Mouse (Mus musculus): ENCODE data around the gene Scnn1a. TPM values are rescaled to one million over a fixed set of nuclear protein-coding genes. Genes with fewer than 3 reads are reported as not detected.
"Not testable (repeated sequence)": the region's sequence is repeated elsewhere in the genome, so short reads cannot be mapped to it uniquely, and the experiment has no call there.

Scnn1a gene
- polyA plus RNA-seq (2014; fragmentation: Nextera tagmentation; extraction: Ambion mirVana), result 1.8 and 2.2 TPM in 2 replicates

- Histone ChIP-seq H3K27ac (ENCODE audit: low read depth) (no peak within 1 kb of the TSS), H3K27me3 (ENCODE audit: insufficient read depth, low read length) (peaks cover 24% of the 10 kb centered on the region), H3K4me3 (ENCODE audit: low read depth, low read length) (no peak within 1 kb of the TSS), H3K36me3 (ENCODE audit: insufficient read depth) (no peaks in the 10 kb centered on the region), H3K4me2 (0 out of 2 replicates have a peak within 1 kb of the TSS, but pooled peaks have one; percentile 4), H3K4me1 (ENCODE audit: insufficient read depth) (peaks cover 8% of the 10 kb centered on the region; the same call in 1 of the 2 replicates), H3K9me3 (ENCODE audit: low read depth, low read length) (no peaks in the 10 kb centered on the region), H3K9ac (no peak within 1 kb of the TSS)
- DNase-seq (no peak), ATAC-seq (ENCODE audit: insufficient read depth) (no peak)
- no peak for TF ChIP-seq CTCF (IDR thresholded peaks at IDR 0.05; ENCODE audit: low read depth)
- 78% methylated on average over 1 of the region's 1 CpGs for WGBS
Observed at GRCm38 (mm10) chr6:125320323-125320722, at the start of gene Scnn1a. Gene Scnn1a, plus strand, starts transcription at chr6:125320659.

- DNase-seq (peak; percentile 97), ATAC-seq (ENCODE audit: insufficient read depth) (peak; percentile 92)
- peak; percentile 93 for TF ChIP-seq CTCF (IDR thresholded peaks at IDR 0.05; ENCODE audit: low read depth)
- WGBS, result 15% methylated on average over 17 of the region's 17 CpGs
- no peaks in the 10 kb centered on the region for H3K36me3 ChIP-seq (ENCODE audit: insufficient read depth)
- no peaks in the 10 kb centered on the region for H3K27me3 ChIP-seq (ENCODE audit: insufficient read depth, low read length)
- 0 out of 2 replicates have a peak, but pooled peaks cover 2% of the 10 kb centered on the region for H3K4me1 ChIP-seq (ENCODE audit: insufficient read depth)
- H3K27ac ChIP-seq (ENCODE audit: low read depth), result no peak overlapping the region
- no peak overlapping the region for H3K4me3 ChIP-seq (ENCODE audit: low read depth, low read length)
- H3K9me3 ChIP-seq (ENCODE audit: low read depth, low read length), result no peaks in the 10 kb centered on the region
- H3K9ac ChIP-seq, result no peak overlapping the region
- H3K4me2 ChIP-seq, result peak overlapping the region; percentile 51
Observed at GRCm38 (mm10) chr6:125271455-125272227, 48.8 kb upstream of the Scnn1a start.

DNA sequence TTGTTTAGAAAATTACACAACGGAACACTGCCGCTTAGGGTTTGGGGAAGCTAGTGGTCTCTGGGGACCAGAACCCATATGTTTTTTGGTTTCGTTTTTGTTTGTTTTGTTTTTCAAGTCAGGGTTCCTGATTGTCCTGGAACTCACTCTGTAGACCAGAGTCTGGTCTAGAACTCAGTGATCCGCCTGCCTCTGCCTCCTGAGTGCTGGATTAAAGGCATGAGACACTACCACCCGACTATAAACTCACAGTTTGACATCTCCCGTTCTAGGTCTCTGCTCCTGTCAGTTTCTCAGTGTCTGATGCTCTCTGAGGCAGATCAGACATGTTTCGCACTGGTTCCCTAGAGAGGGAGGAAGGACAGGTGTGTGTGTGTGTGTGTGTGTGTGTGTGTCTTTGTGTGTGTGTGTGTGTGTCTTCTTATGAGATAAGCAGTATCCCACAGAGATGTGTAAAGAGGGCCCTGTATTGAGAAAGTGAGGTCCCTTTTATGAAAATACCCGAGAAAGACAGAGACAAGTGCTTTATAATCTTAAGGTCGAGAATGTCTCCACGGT is 48.2 kb upstream of the Scnn1a start:
- Histone ChIP-seq H3K36me3 (ENCODE audit: insufficient read depth) (no peaks in the 10 kb centered on the region), H3K27ac (ENCODE audit: low read depth) (no peak overlapping the region), H3K9ac (no peak overlapping the region), H3K4me1 (ENCODE audit: insufficient read depth) (0 out of 2 replicates have a peak, but pooled peaks cover 2% of the 10 kb centered on the region), H3K9me3 (ENCODE audit: low read depth, low read length) (no peaks in the 10 kb centered on the region), H3K4me3 (ENCODE audit: low read depth, low read length) (no peak overlapping the region), H3K4me2 (no peak overlapping the region), H3K27me3 (ENCODE audit: insufficient read depth, low read length) (no peaks in the 10 kb centered on the region)
- ATAC-seq (ENCODE audit: insufficient read depth) (no peak), DNase-seq (no peak)
- TF ChIP-seq CTCF (IDR thresholded peaks at IDR 0.05; ENCODE audit: low read depth), result no peak
- 66% methylated on average over 10 of the region's 10 CpGs for WGBS

DNA sequence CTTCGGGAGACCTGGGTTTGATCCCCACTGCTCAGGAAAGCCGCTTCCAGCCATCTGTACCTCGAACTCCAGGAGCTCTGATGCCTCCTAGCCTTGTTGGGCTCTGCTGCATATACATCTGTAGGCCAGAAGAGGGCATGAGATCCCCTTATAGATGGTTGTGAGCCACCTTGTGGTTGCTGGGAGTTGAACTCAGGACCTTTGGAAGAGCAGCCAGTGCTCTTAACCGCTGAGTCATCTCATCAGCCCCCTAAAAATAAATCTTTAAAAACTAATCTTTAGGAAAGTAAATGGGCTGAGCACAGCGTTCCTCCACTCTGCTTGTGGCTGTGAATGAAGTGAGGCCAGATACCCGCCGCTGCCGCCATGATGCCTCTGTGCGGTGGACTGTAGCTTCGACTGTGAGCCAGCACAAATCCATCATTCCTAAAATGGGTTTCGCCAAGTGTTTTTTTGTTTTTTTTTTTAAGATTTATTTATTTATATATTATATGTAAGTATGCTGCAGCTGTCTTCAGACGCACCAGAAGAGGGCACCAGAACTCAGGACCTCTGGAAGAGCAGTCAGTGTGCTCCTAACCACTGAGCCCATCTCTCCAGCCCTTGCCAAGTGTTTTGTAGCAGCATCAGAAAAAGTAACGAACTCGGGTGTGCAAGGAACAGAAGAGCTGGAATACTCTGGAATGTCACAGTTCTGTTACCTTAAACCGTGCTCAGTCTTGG is 45.5 kb upstream of the Scnn1a start:
- Histone ChIP-seq H3K4me3 (ENCODE audit: low read depth, low read length) (no peak overlapping the region), H3K4me2 (no peak overlapping the region), H3K4me1 (ENCODE audit: insufficient read depth) (0 out of 2 replicates have a peak, but pooled peaks cover 2% of the 10 kb centered on the region), H3K9me3 (ENCODE audit: low read depth, low read length) (no peaks in the 10 kb centered on the region), H3K36me3 (ENCODE audit: insufficient read depth) (no peaks in the 10 kb centered on the region), H3K27ac (ENCODE audit: low read depth) (no peak overlapping the region), H3K27me3 (ENCODE audit: insufficient read depth, low read length) (no peaks in the 10 kb centered on the region), H3K9ac (no peak overlapping the region)
- 48% methylated on average over 15 of the region's 15 CpGs for WGBS
- ATAC-seq (ENCODE audit: insufficient read depth), result no peak
- peak; percentile 75 for TF ChIP-seq CTCF (IDR thresholded peaks at IDR 0.05; ENCODE audit: low read depth)
- peak; percentile 83 for DNase-seq

- H3K9me3 ChIP-seq (ENCODE audit: low read depth, low read length), result no peaks in the 10 kb centered on the region
- WGBS, result 57% methylated on average over 8 of the region's 8 CpGs
- H3K27me3 ChIP-seq (ENCODE audit: insufficient read depth, low read length), result no peaks in the 10 kb centered on the region
- H3K4me1 ChIP-seq (ENCODE audit: insufficient read depth), result no peaks in the 10 kb centered on the region
- TF ChIP-seq CTCF (IDR thresholded peaks at IDR 0.05; ENCODE audit: low read depth), result no peak
- DNase-seq (peak; percentile 5), ATAC-seq (ENCODE audit: insufficient read depth) (no peak)
- H3K4me2 ChIP-seq, result no peak overlapping the region
- H3K27ac ChIP-seq (ENCODE audit: low read depth), result no peak overlapping the region
- H3K4me3 ChIP-seq (ENCODE audit: low read depth, low read length), result no peak overlapping the region
- no peaks in the 10 kb centered on the region for H3K36me3 ChIP-seq (ENCODE audit: insufficient read depth)
- H3K9ac ChIP-seq, result no peak overlapping the region
Observed at GRCm38 (mm10) chr6:125279729-125280128, 40.7 kb upstream of the Scnn1a start.

DNA sequence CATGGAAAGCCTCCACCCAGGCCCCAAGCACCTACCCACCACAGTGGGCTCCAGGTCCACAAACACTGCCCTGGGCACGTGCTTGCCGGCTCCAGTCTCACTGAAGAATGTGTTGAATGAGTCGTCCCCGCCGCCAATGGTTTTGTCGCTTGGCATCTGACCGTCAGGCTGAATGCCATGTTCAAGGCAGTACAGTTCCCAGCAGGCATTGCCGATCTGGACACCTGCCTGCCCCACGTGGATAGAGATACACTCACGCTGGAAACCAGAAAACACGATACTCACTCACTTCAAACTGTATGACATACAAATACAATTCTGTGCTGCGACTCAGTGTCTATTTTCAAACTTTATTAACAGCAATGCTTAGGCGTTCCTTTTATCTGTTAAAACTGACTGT is 37.7 kb upstream of the Scnn1a start:
- not testable (repeated sequence) for ATAC-seq (ENCODE audit: insufficient read depth); H3K27ac ChIP-seq (ENCODE audit: low read depth); H3K4me2 ChIP-seq

GRCm38 (mm10) chr6:125284250-125284649 is 36.2 kb upstream of the Scnn1a start:
- H3K27me3 ChIP-seq (ENCODE audit: insufficient read depth, low read length), result no peaks in the 10 kb centered on the region
- no peak for TF ChIP-seq CTCF (IDR thresholded peaks at IDR 0.05; ENCODE audit: low read depth)
- 25% methylated on average over 8 of the region's 8 CpGs for WGBS
- H3K36me3 ChIP-seq (ENCODE audit: insufficient read depth), result no peaks in the 10 kb centered on the region
- no peak overlapping the region for H3K4me2 ChIP-seq
- H3K4me3 ChIP-seq (ENCODE audit: low read depth, low read length), result no peak overlapping the region
- no peaks in the 10 kb centered on the region for H3K9me3 ChIP-seq (ENCODE audit: low read depth, low read length)
- no peak overlapping the region for H3K9ac ChIP-seq
- peak; percentile 34 for DNase-seq
- H3K4me1 ChIP-seq (ENCODE audit: insufficient read depth), result no peaks in the 10 kb centered on the region
- ATAC-seq (ENCODE audit: insufficient read depth), result no peak
- no peak overlapping the region for H3K27ac ChIP-seq (ENCODE audit: low read depth)

More for the DNA sequence above, 37.7 kb upstream of the Scnn1a start:
- not testable (repeated sequence) for H3K36me3 ChIP-seq (ENCODE audit: insufficient read depth); DNase-seq; H3K27me3 ChIP-seq (ENCODE audit: insufficient read depth, low read length); H3K9ac ChIP-seq; H3K4me3 ChIP-seq (ENCODE audit: low read depth, low read length); H3K4me1 ChIP-seq (ENCODE audit: insufficient read depth); H3K9me3 ChIP-seq (ENCODE audit: low read depth, low read length)
- WGBS, result 90% methylated on average over 13 of the region's 13 CpGs

Data from lung, embryonic 14.5 days (tissue).